Mouse (Mus musculus): ENCODE data around the gene Sdsl. TPM values are rescaled to one million over a fixed set of nuclear protein-coding genes. Genes with fewer than 3 reads are reported as not detected.
A peak's percentile ranks its signal among the peaks of the same experiment; 100 is the strongest.

Gene Sdsl
- polyA plus RNA-seq, 1 experiment from 2014 or later, result 16.7 TPM

DNA sequence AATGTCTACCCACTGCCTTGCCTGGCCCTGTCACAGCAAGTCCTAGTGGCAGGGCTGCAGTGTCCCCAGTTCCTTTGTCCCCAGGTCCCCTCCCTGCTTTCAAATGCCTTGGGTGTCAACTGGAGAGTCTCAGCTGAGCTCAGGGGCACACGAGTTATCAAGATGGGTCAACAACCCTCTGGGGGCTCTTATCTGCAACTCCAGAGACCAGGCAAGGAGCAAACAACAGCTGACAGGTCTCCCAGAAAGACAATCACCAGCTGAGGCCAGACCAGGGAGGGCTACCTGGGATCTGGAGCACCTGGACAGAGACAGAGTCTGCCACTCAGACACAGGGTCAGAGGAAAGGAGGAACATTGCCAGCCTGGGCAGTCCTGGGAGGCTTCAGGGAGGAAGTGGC, 16.4 kb downstream of the Sdsl start:
- 0 out of 2 replicates have a peak, but pooled peaks have one; percentile 26 for ATAC-seq (ENCODE audit: insufficient read depth, low FRiP score)
- no peak overlapping the region for H3K9ac ChIP-seq (ENCODE audit: low read length)
- no peak overlapping the region for H3K27ac ChIP-seq (ENCODE audit: low read length)
- H3K27me3 ChIP-seq (ENCODE audit: control insufficient read depth, insufficient read depth, low read length), result no peaks in the 10 kb centered on the region
- 8% methylated on average over 1 of the region's 1 CpGs for WGBS
- H3K4me2 ChIP-seq (ENCODE audit: low read depth, low read length), result no peak overlapping the region
- H3K4me3 ChIP-seq (replicated peaks; ENCODE audit: low read length), result no peak overlapping the region
- peaks cover 6% of the 10 kb centered on the region; the same call in 1 of the 2 replicates for H3K4me1 ChIP-seq (ENCODE audit: control insufficient read depth, insufficient read depth, low read length)
- H3K36me3 ChIP-seq (ENCODE audit: control insufficient read depth, insufficient read depth, low read length), result no peaks in the 10 kb centered on the region
- no peaks in the 10 kb centered on the region for H3K9me3 ChIP-seq (replicated peaks; ENCODE audit: control insufficient read depth, low read length)

DNA sequence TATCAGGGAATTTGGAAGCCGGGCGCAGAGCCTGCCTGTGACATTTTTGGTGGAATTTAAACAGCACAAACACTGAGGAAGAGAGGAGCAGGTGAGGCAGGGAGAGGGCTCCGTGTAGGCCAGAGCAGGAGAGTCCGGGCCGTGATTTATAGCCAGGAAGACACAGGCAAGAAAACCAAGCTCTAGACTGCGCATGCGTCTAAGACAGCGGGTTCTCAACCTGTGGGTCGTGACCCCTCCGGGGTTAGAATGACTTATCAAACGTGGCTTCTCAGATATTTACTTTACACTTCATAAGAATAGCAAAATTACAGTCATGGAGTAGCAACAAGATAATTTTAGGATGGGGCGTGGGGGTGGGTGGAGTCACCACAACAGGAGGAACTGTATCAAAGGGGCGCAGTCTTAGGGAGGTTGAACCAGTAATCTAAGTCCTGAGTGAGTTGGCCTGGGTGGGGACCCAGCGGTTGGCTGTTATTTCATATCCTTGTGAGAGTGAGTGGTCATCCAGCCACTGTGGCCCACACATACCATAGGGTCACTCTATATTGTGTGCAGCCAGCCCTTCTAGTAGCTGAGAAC, 17.8 kb downstream of the Sdsl start:
- H3K9me3 ChIP-seq (replicated peaks; ENCODE audit: control insufficient read depth, low read length), result no peaks in the 10 kb centered on the region
- 28% methylated on average over 14 of the region's 14 CpGs for WGBS
- H3K9ac ChIP-seq (ENCODE audit: low read length), result no peak overlapping the region
- no peak overlapping the region for H3K4me3 ChIP-seq (replicated peaks; ENCODE audit: low read length)
- no peak overlapping the region for H3K4me2 ChIP-seq (ENCODE audit: low read depth, low read length)
- H3K36me3 ChIP-seq (ENCODE audit: control insufficient read depth, insufficient read depth, low read length), result no peaks in the 10 kb centered on the region
- no peak overlapping the region for H3K27ac ChIP-seq (ENCODE audit: low read length)
- peaks cover 6% of the 10 kb centered on the region; the same call in 1 of the 2 replicates for H3K4me1 ChIP-seq (ENCODE audit: control insufficient read depth, insufficient read depth, low read length)
- H3K27me3 ChIP-seq (ENCODE audit: control insufficient read depth, insufficient read depth, low read length), result no peaks in the 10 kb centered on the region
- no peak for ATAC-seq (ENCODE audit: insufficient read depth, low FRiP score)

DNA sequence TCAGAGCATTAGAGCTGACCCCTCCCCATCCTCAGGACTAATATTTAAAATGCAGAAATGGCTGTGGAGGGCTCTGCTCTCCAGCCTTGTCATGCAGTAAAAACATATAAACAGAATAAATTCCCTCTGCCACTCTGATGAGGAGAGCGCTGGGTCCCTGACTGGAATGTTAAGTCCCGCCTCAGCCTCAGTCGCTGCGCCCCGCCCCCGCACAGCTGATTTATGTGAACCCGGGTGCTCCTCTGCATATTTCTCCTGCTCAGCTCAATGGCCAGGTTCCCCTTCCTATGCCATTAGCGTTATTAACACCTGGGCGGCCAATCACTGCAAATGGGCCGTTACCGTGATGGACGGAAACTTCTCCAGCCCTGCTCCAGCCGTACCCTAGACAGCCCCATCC, 25.3 kb downstream of the Sdsl start:
- Histone ChIP-seq H3K9me3 (replicated peaks; ENCODE audit: control insufficient read depth, low read length) (no peaks in the 10 kb centered on the region), H3K4me1 (ENCODE audit: control insufficient read depth, insufficient read depth, low read length) (no peaks in the 10 kb centered on the region), H3K4me2 (ENCODE audit: low read depth, low read length) (no peak overlapping the region), H3K36me3 (ENCODE audit: control insufficient read depth, insufficient read depth, low read length) (no peaks in the 10 kb centered on the region), H3K27me3 (ENCODE audit: control insufficient read depth, insufficient read depth, low read length) (peaks cover 11% of the 10 kb centered on the region; the same call in 1 of the 2 replicates), H3K9ac (ENCODE audit: low read length) (no peak overlapping the region), H3K27ac (ENCODE audit: low read length) (no peak overlapping the region), H3K4me3 (replicated peaks; ENCODE audit: low read length) (no peak overlapping the region)
- 15% methylated on average over 13 of the region's 13 CpGs for whole genome bisulfite sequencing
- ATAC-seq (ENCODE audit: insufficient read depth, low FRiP score), result no peak

DNA sequence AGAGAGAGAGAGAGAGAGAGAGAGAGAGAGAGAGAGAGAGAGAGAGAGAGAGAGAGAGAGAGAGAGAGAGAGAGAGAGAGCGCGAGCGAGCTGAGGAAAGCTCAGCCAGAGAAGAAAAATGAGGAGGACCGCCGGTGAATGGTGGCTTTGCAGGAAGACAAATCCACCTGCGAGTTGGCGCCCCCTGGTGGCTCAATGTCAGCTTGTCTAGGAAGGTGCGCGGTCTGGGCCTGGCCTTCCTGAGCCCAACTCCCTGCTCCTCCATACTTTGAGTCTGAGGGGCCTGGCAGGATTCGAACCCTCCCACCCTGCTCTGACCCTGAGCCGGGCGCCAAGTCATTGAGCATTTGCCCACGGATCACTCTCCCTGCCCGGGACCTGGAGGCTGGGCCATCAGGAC, 31.9 kb downstream of the Sdsl start:
- WGBS, result 5% methylated on average over 14 of the region's 14 CpGs
- Histone ChIP-seq H3K4me3 (replicated peaks; ENCODE audit: low read length) (peak overlapping the region; percentile 33), H3K9ac (ENCODE audit: low read length) (no peak overlapping the region), H3K27ac (ENCODE audit: low read length) (no peak overlapping the region), H3K4me1 (ENCODE audit: control insufficient read depth, insufficient read depth, low read length) (peaks cover 11% of the 10 kb centered on the region), H3K36me3 (ENCODE audit: control insufficient read depth, insufficient read depth, low read length) (no peaks in the 10 kb centered on the region), H3K4me2 (ENCODE audit: low read depth, low read length) (peak overlapping the region; percentile 45), H3K27me3 (ENCODE audit: control insufficient read depth, insufficient read depth, low read length) (peaks cover 56% of the 10 kb centered on the region), H3K9me3 (replicated peaks; ENCODE audit: control insufficient read depth, low read length) (no peaks in the 10 kb centered on the region; the same call in 1 of the 2 replicates)
- ATAC-seq (ENCODE audit: insufficient read depth, low FRiP score), result 0 out of 2 replicates have a peak, but pooled peaks have one; percentile 27

DNA sequence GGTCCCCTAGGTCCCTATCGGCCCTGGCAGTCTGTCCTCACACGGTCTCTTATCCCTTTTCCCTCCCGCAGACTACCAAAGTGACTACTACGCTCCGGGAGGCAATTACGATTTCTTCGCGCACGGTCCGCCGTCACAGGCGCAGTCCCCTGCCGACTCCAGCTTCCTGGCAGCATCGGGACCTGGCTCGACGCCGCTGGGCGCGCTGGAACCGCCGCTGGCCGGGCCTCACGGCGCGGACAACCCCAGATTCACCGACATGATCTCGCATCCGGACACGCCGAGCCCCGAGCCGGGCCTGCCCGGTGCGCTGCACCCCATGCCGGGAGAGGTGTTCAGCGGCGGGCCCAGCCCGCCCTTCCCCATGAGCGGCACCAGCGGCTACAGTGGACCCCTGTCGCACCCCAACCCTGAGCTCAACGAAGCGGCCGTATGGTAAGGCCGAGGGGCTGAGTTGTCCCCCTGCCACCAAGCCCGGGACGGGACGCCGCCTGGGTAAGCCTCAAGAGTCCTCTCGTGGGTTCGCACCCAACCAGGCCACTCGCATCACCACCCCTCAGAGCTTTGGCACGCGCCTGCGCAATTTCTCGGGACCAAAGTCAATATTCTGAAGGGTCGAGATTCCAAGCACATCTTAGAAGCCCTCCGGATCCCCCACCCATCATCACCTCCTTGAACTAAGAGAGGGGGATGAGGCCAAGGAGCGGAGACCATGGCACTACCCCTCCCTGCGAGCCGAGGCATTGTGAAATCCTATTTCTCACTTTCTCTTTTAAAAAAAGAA, 32.5 kb downstream of the Sdsl start:
- ATAC-seq (ENCODE audit: insufficient read depth, low FRiP score), result no peak
- H3K9ac ChIP-seq (ENCODE audit: low read length), result no peak overlapping the region; the same call in 1 of the 2 replicates
- no peaks in the 10 kb centered on the region for H3K36me3 ChIP-seq (ENCODE audit: control insufficient read depth, insufficient read depth, low read length)
- no peak overlapping the region for H3K27ac ChIP-seq (ENCODE audit: low read length)
- H3K27me3 ChIP-seq (ENCODE audit: control insufficient read depth, insufficient read depth, low read length), result peaks cover 63% of the 10 kb centered on the region
- under 1% methylated on average over 61 of the region's 61 CpGs for WGBS
- peak overlapping the region; percentile 33 for H3K4me3 ChIP-seq (replicated peaks; ENCODE audit: low read length)
- H3K4me1 ChIP-seq (ENCODE audit: control insufficient read depth, insufficient read depth, low read length), result peaks cover 14% of the 10 kb centered on the region
- no peaks in the 10 kb centered on the region; the same call in 1 of the 2 replicates for H3K9me3 ChIP-seq (replicated peaks; ENCODE audit: control insufficient read depth, low read length)
- peak overlapping the region; percentile 45 for H3K4me2 ChIP-seq (ENCODE audit: low read depth, low read length)

DNA sequence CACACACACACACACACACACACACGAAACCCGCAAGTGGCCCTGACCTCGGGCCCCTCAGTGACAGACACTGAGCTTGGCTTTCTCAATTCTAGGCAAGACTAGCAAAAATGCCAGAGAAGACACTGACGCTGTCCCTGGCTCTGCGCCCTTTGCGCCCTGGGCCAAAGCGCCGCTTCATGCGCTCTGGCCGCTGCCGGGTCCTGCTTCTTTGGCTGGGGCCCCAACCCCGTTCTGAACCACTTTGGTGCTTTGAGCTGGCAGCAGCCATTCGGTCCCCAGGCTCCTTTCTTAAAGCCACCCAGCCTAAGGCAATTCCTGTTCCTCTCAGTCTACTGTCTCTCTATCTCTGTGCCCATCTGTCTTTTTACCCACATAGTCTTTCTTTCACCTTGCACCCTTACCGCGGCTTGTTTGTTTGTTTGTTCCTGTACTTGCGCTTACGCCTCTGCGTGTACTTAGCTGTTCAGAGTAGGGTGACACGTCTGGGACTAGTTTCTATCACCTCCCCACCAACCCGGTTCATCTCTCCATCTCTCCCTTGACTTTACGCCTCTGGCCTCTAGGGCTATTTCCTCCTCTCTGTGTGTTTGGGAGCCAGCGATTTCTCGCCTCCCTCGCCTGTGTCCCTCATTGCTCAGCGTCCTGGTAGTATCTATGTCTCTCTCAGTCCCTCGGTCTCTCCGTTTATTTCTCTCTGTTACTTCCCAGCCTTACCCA, 33.5 kb downstream of the Sdsl start:
- ATAC-seq (ENCODE audit: insufficient read depth, low FRiP score), result no peak
- H3K9me3 ChIP-seq (replicated peaks; ENCODE audit: control insufficient read depth, low read length), result no peaks in the 10 kb centered on the region; the same call in 1 of the 2 replicates
- no peak overlapping the region for H3K4me2 ChIP-seq (ENCODE audit: low read depth, low read length)
- 6% methylated on average over 27 of the region's 27 CpGs for WGBS
- H3K27me3 ChIP-seq (ENCODE audit: control insufficient read depth, insufficient read depth, low read length), result peaks cover 68% of the 10 kb centered on the region
- no peak overlapping the region for H3K27ac ChIP-seq (ENCODE audit: low read length)
- H3K9ac ChIP-seq (ENCODE audit: low read length), result no peak overlapping the region
- H3K4me3 ChIP-seq (replicated peaks; ENCODE audit: low read length), result no peak overlapping the region
- H3K36me3 ChIP-seq (ENCODE audit: control insufficient read depth, insufficient read depth, low read length), result no peaks in the 10 kb centered on the region
- H3K4me1 ChIP-seq (ENCODE audit: control insufficient read depth, insufficient read depth, low read length), result peaks cover 14% of the 10 kb centered on the region

DNA sequence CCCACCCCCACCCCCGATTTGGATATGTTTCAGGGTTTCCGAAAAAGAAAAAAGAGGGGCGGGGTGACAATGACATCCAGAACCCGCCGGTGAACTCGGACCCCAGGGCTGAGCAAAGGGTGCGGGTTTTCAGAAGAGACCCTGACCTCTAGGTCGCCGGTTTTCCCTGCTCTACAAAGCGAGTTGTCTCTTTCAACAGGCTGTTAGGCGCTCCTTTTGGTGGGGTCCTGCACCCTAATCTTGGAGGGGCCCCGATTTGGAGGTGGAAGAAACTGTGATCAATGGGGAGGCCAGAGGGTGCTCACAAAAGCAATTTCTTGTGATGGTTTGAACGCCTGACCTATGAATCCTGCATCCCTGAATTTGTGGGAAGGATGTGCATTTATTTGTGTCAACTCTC, 34.1 kb downstream of the Sdsl start:
- WGBS, result 1% methylated on average over 13 of the region's 13 CpGs

DNA sequence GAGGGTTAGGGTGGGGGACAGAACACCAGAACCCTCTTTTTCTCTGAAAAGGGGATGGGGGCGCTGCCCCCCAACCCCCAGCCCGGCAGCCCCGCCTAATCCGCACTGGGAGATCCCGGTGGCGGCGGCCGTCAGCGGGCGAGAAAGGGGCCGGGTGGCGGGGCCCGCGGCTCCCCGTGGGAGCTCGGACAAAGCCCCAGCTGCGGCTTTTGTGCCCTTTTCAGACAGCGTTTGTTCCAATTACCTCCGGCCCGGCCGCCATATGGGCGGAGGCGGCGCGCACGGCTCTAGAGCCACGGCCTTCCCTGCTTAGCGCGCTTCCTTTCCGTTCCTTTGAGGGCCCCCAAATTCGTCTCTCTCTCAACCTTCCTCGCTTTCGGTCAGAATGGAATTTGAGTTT, 34.6 kb downstream of the Sdsl start:
- Histone ChIP-seq H3K9ac (ENCODE audit: low read length) (no peak overlapping the region), H3K4me1 (ENCODE audit: control insufficient read depth, insufficient read depth, low read length) (peaks cover 14% of the 10 kb centered on the region), H3K27ac (ENCODE audit: low read length) (no peak overlapping the region), H3K4me3 (replicated peaks; ENCODE audit: low read length) (peak overlapping the region; percentile 23), H3K4me2 (ENCODE audit: low read depth, low read length) (peak overlapping the region; percentile 32), H3K36me3 (ENCODE audit: control insufficient read depth, insufficient read depth, low read length) (no peaks in the 10 kb centered on the region), H3K9me3 (replicated peaks; ENCODE audit: control insufficient read depth, low read length) (no peaks in the 10 kb centered on the region; the same call in 1 of the 2 replicates), H3K27me3 (ENCODE audit: control insufficient read depth, insufficient read depth, low read length) (peaks cover 77% of the 10 kb centered on the region)
- under 1% methylated on average over 29 of the region's 33 CpGs for WGBS
- no peak for ATAC-seq (ENCODE audit: insufficient read depth, low FRiP score)

More for the DNA sequence above, 34.1 kb downstream of the Sdsl start:
- ATAC-seq (ENCODE audit: insufficient read depth, low FRiP score), result no peak
- H3K9ac ChIP-seq (ENCODE audit: low read length), result no peak overlapping the region
- H3K27me3 ChIP-seq (ENCODE audit: control insufficient read depth, insufficient read depth, low read length), result peaks cover 72% of the 10 kb centered on the region
- no peak overlapping the region for H3K4me2 ChIP-seq (ENCODE audit: low read depth, low read length)
- no peak overlapping the region for H3K4me3 ChIP-seq (replicated peaks; ENCODE audit: low read length)
- H3K9me3 ChIP-seq (replicated peaks; ENCODE audit: control insufficient read depth, low read length), result no peaks in the 10 kb centered on the region; the same call in 1 of the 2 replicates
- no peak overlapping the region for H3K27ac ChIP-seq (ENCODE audit: low read length)
- H3K4me1 ChIP-seq (ENCODE audit: control insufficient read depth, insufficient read depth, low read length), result peaks cover 14% of the 10 kb centered on the region
- no peaks in the 10 kb centered on the region for H3K36me3 ChIP-seq (ENCODE audit: control insufficient read depth, insufficient read depth, low read length)
